Mouse (Mus musculus): Measurements from ENCODE around the gene Prpf38b.

- TF ChIP-seq CTCF (IDR thresholded peaks at IDR 0.05) (no peak), EP300 (IDR thresholded peaks at IDR 0.05) (no peak)
Observed at GRCm38 (mm10) chr3:108902934-108903333, 8.6 kb downstream of the Prpf38b start.

All from lung, postnatal 0 days (tissue).